7 mouse cellular contexts compared by ENCODE assay signal in genomic region chr11:70409594-70410296, GRCm38 (mm10). TPM values are rescaled to one million over a fixed set of nuclear protein-coding genes. Genes with fewer than 3 reads are reported as not detected.
A peak's percentile ranks its signal among the peaks of the same experiment; 100 is the strongest.
DNase-seq lines count a peak whose midpoint lies in the region; ATAC-seq lines count a peak whose summit lies in the region.

Gene Pelp1 (minus strand): TSS chr11:70410031.

- peak within 1 kb of the TSS; percentile 79 for H3K4me2 ChIP-seq in intestine, embryonic 15.5 days (replicated peaks)

- ATAC-seq in intestine, embryonic 15.5 days, result peak; percentile 96

- H3K36me3 ChIP-seq in intestine, embryonic 15.5 days, result peaks cover 6% of the 10 kb centered on the region; the same call in 1 of the 2 replicates
- peaks cover 26% of the 10 kb centered on the region for H3K36me3 ChIP-seq in midbrain, embryonic 10.5 days

- no peaks in the 10 kb centered on the region for H3K27me3 ChIP-seq in intestine, embryonic 15.5 days (replicated peaks)
- no peaks in the 10 kb centered on the region for H3K27me3 ChIP-seq in midbrain, embryonic 10.5 days (ENCODE audit: low read depth, poor library complexity, severe bottlenecking)

- H3K4me1 ChIP-seq in intestine, embryonic 15.5 days (replicated peaks), result peaks cover 14% of the 10 kb centered on the region
- peaks cover 26% of the 10 kb centered on the region for H3K4me1 ChIP-seq in midbrain, embryonic 10.5 days

- intact Hi-C loops in gastrocnemius, postnatal 36 days (cut with DNase I), result loop anchor here (5.0 kb wide), 1 partner anchor 98 kb away; the partner anchor contains the start of gene Tm4sf5
- intact Hi-C loops in left cerebral cortex, postnatal 25 days (cut with DNase I), result loop anchor here (5.0 kb wide), 1 partner anchor 348 kb away; no protein-coding TSS in a partner anchor

- peak within 1 kb of the TSS; percentile 100 for H3K9ac ChIP-seq in intestine, embryonic 15.5 days

- under 1% methylated on average over 59 of the region's 59 CpGs for WGBS in intestine, embryonic 15.5 days
- under 1% methylated on average over 59 of the region's 59 CpGs for WGBS in midbrain, embryonic 10.5 days

- peak within 1 kb of the TSS; percentile 98 for H3K4me3 ChIP-seq in intestine, embryonic 15.5 days (replicated peaks)
- H3K4me3 ChIP-seq in midbrain, embryonic 10.5 days, result peak within 1 kb of the TSS; percentile 98

- DNase-seq in adrenal gland, adult 18-20 months (ENCODE audit: low spot score in 2 of 2), result peak; percentile 81 to 87
- peak; percentile 99 for DNase-seq in embryo, embryonic 11 days
- DNase-seq in gastrocnemius, postnatal 36 days, result peak; percentile 72 to 87
- DNase-seq in left cerebral cortex, postnatal 25 days (ENCODE audit: low spot score in 2 of 2), result peak; percentile 88 to 91
- DNase-seq in midbrain, embryonic 10.5 days (ENCODE audit: low spot score), result peak; percentile 99
- peak; percentile 96 for DNase-seq in right cerebral cortex, postnatal 4 days

- peak within 1 kb of the TSS; percentile 87 for H3K27ac ChIP-seq in intestine, embryonic 15.5 days
- H3K27ac ChIP-seq in midbrain, embryonic 10.5 days (replicated peaks), result peak within 1 kb of the TSS; percentile 96

- H3K9me3 ChIP-seq in intestine, embryonic 15.5 days, result no peaks in the 10 kb centered on the region
- H3K9me3 ChIP-seq in midbrain, embryonic 10.5 days (replicated peaks), result no peaks in the 10 kb centered on the region

RNA-seq across cellular contexts. Expression of gene Pelp1, which starts in this region (rescaled TPM):
- 10 to 100 TPM; 17.3 to 21.3 TPM for total RNA-seq in adrenal gland, adult 18-20 months (2021)
- total RNA-seq in gastrocnemius, postnatal 36 days (2021), result 10 to 100 TPM; 16.1 to 20.9 TPM
- 31.9 and 32.6 TPM in 2 replicates for polyA plus RNA-seq in intestine, embryonic 15.5 days (2015; fragmentation: Nextera tagmentation; extraction: Ambion mirVana)
- 10 to 100 TPM; 34.9 to 42.0 TPM for total RNA-seq in left cerebral cortex, postnatal 25 days (2021)
- 52.2 and 53.2 TPM in 2 replicates for polyA plus RNA-seq in midbrain, embryonic 10.5 days (2016; fragmentation: Nextera tagmentation; extraction: Ambion mirVana)

Comparison
In these comparisons a context has a peak if more than half of its experiments do, and no peak if none do; other contexts are left out.
1. Peak in every context shown above with its lines: DNase-seq, ATAC-seq, H3K4me3 ChIP-seq and H3K27ac ChIP-seq.